Mouse (Mus musculus) kidney, postnatal 4 days (tissue): ENCODE results near the gene Vmo1.
"Not testable (repeated sequence)": the region's sequence is repeated elsewhere in the genome, so short reads cannot be mapped to it uniquely, and the experiment has no call there.

Source experiments
- DNase-seq, 2 experiments: peaks; one replicate each; pipeline ENCODE4 v3.0.0; 2021; ENCODE audit warnings: mixed read lengths in 2 of 2

Vmo1 gene

DNA sequence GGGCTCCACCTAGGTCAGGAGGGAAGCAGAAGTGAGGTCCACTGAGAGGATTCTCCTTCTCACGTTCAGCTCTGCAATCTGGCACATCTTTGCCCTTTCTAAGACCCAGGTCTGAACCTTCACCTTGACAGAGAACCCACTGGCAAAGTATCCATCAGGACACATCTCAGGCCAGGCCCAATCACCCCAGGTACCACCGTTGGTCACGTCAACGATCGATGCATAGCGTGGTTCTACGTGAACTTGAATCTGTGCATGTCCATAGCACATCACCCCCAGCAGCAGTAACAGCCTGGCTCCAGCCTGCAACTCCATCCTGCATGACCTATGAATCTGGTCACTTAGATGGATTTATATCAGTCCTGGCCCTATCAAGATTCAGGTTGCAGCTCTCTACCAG is at the start of gene Vmo1:
TSS of gene Vmo1 (minus strand) at position 329 of the 400 bp plus-strand sequence.
- no peak for DNase-seq

DNA sequence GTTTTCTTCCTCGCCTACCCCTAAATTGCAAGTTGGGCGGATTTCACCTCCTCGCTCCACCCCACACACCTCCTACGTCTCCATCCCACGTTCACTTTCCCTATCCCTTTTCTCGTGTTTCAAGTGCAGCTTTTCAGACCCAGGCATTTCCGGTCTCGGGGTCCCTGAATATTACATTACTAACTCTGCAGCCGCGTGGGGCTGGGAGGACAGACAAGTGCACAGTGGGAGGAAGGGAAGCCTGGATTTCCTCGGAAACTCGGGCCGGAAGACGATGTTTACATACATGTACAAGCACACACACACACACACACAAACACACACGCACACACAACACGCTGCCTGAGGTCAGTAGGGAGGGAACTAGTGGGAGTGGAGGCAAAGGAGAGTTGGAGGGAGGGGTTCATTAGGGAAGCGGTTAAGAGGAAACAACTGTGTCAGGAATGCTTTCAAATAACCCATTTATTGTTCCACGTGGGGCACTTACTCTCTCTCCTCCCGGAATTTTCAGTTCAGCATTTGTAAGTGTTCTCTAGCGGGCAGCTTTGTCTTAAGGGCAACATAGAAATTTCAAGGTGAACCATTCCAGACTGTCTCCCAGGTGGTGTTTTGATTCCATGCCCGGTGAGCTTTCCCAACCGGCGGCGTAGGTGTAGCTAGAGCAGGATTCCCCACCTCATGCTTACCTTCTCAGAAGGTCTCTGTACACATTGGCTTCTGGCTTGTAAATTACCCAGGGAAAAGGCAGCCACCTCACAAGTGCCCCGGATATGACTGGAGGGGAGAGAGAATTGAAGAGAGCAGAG is 49.3 kb upstream of the Vmo1 start:
- peak; percentile 64 to 72 for DNase-seq

DNA sequence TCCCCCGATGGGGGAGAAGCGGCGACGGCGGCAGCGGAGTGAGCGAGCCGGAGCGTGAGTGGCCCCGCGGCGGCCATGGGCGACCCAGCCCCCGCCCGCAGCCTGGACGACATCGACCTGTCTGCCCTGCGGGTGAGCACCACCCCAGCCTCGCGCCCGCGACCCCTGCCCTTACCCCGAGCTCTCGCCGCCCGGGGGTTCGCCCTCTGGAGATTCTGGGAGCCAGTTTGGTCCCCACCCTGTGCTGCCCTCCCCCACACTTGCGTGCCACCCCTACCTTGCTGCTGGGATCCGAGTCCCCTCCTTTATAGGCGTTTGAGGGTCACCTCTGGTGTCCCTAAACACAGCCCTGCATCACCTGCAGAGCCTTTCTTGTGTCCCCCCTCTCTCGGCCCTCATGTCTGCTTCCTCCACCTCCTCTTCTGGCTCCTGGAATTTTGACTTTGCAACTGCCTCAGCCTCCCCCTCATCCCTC is 48.6 kb upstream of the Vmo1 start:
- no peak for DNase-seq

DNA sequence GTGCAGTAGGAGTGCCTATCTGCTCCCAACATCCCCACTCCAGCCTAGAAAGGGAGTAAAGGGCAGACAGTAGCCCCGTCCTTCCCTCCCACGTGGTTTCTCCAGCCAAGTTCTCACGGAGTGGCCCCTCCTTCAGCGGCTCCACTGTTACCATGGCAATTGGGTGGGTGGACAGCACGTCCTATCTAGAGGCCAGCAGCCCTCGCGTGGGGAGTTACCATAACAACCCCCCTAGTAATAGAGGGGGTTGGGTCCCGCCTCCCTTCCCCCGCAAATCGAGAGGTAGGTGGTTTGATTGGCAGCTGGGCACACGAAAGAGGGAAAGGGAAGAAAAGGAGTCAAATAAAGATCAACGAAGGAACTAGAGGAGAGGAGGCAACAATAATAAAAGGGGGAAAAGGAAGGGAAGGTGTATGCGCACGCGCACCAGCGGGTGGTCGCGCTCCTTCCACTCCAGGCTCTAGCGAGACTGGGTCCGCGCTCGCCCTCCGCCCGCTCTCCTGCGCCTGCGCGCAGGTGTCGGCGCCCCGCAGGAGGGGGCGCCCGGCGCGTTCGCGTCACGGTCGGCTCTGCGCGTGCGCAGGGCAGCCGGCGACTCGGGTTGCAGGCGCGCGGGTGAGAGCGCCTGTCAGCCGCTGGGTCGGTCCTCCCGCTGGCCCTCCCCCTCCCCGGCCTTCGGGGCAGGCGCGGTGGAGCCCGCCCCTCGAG is 48.0 kb upstream of the Vmo1 start, which contains the start of gene Mink1:
TSS of gene Mink1 (plus strand) at position 595 of the 708 bp plus-strand sequence.
- DNase-seq = peak; percentile 89 to 94

DNA sequence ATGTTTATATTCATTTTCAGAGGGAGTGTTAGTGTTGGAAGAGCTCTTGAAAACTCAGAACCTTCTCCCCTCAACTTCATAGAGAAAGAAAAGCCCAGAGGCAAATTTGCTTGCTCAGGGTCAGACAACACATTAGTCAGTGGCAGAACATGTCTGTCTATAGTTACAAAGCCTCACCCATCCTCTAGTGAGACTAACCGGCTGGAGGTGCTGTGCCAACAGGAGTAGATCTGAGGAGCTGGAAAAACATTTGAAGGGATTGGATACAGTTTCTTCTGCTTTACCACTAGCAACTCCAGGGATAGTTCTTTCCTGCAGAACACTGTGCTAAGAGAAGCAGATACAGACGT is 47.5 kb upstream of the Vmo1 start:
- no peak for DNase-seq

DNA sequence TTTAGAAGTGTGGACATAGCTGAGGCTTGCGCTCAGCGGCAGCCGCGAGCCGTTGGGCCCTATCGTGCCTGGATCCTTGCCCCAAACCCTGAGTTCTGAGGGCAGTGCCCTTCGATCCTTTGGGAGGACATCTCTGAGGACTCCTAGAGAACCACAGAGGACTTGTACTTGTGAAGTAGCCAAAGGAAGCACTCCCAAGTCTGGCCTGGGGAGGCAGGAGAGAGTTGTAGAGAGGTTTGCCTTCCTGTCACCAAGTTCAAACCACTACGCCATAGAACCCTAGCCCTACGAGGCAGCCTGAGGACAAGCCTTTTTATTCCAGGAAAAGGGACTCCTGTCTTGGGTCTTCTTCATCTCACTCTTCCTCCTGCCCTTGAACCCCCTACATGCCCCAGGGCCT is 43.1 kb upstream of the Vmo1 start:
- DNase-seq = no peak

DNA sequence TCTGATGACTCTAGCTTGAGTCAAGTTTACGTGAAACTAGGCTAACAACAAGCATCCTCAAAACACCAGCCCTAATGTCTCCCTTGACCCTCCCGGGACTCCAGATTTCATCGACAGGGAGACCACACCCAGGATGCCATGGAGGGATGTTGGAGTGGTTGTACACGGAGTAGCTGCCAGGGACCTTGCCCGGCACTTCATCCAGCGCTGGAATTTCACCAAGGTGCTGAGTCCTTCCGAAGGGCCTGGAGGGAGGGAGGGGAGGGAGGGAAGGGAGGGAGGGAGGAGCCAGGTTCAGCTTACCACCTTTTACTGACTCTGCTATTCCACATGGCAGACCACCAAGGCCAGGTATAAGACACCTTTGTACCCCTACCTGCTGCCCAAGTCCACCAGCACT is 39.5 kb upstream of the Vmo1 start:
- DNase-seq = no peak

DNA sequence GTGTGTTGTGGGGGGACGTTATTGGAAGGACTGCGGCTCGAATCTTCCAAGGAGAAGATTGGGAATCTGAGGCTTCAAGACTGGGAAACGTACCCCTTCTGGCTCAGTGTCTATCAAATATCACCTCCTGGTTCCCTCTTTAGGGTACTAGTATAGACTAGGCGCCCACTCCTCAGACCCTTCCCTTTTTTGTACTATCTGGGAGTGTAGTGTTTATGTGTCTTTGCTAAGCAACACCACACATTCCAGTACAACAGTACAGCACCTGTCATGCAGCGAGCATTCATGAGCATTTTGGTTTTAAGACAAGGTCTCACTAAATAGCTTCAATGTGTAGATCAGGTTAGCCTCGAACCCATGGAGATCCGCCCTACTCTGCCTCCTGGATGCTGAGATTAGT is 37.1 kb upstream of the Vmo1 start:
- DNase-seq = no peak

DNA sequence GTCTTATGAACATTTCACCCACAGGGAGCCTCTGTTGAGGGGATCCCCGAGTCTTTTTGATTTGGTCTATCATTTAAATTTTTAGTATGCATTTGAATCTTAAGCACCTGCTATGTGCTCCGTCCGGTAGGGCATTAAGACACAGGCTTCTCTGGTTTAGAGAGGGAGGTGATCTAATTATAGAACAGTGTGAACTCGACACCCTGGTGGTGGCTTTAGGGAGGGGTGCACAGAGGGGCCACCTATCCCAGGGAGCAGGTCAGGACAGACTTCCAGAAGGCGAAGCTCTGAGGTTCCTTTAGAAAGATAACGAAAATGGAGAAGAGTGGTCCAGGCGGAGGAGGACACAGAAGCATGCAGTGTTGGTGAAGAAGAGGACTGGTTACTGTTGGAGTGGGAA is 30.1 kb upstream of the Vmo1 start:
- no peak for DNase-seq

DNA sequence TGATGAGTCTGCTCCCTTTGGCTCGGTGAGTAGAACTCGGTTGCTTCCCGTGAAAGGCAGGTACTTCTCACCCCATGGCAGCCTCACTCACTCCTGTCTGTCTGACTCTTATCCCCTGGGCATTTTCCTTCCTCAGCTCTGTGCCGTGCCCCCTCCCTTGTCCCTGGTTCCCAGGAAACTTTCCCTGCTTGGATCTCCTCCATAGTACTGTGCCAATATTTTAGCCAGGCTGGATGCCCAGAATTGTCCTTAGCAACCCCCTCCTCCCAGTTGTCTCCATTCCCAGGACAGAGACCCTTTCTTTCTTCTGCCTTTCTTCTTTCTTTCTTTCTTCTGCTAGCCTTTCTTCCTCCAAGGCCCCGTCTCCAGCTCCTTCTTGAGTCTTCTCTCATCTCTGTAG is 27.0 kb upstream of the Vmo1 start:
- DNase-seq = no peak

DNA sequence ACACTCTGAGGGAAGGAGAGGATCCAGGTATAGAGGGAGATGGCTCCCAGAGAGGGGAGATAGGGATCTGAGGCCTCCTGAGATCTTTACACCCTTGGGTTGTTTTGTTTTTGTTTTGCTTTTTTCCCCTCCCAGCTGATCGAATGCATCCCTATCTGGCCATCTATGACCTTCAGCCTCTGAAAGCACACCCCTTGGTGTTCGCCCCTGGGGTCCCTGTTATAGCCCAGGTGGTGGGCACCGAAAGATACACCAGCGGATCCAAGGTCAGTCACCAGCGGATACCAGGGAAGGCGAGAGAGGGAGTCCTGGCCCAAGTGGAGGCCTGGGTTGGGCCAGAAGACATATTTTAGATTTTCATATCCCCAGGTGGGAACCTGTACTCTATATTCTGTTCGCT is 26.5 kb upstream of the Vmo1 start:
- DNase-seq = no peak

DNA sequence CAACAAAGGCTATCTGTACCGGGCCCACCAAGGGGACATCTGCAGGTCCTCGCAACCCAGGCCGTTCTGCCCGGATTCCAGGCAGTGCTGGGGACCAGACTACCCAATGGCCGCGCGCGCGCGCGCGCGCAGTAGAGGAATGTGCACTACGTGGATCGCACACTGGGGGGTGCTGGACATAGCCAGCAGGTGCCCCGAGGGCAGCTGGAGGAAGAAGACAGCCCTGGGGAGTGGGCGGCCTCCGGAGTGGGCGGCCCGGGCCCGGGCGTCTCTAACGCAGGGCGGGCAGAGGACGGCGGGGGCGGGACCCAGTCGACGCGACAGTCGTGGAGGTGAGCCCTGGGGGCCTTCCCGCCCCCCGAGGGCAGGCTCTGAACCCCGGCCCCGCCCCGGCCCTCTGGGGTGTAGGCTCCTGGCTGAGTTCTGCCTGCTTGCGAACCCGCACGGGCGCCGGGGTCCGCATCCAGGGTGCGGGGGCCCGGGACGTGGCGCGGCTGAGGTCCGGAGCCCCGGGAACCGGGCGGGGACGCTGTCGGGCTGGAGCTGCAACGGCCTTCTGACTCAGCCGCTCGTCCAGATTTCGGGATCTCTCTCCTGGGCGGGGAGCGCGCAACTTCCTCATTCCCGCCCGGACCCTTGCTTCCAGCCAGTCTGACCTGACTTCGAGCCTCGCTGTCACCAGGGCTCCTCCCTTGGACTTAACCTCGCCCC is 25.6 kb upstream of the Vmo1 start, which contains the start of gene Pld2:
TSS of gene Pld2 (plus strand) at position 188 of the 711 bp plus-strand sequence.
- peak; percentile 93 to 95 for DNase-seq

DNA sequence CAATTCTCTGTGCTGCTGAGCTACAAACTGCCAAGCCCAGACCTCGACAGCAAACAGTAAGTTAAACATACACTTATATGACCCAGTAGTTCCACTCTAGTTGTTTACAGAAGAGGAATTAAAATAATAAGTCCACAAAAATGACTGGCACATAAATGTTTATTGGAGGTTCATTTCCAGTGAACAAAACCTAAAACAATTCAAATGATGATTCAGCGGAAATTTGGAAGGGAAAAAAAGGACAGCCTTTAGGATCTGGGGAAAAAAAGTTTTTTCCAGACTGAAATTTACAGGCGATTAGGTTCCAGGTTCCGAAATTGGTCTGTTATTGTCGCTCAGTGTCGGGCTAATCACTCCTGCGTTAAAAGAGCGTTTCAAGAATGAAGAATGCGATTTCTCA is 25.0 kb upstream of the Vmo1 start:
- no peak for DNase-seq

DNA sequence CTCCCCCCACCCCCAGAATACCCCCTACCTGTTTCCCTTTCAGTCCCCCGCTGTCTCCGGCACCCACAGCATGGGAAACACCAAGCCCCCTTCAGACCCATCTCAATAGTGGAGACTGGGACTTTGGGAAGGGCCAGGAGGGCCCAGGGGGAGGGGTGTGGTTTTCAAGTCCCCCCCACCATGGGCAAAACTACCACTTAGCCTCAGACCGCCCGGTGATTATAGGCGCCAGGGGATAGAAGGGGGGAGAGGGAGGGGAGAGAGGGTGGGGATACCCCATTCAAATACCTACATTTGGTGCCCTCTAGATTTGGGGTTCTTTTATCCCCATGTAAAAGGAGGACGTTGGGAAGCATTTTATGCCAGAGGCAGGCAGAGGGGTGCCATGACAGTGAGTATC is 18.4 kb upstream of the Vmo1 start, which contains the start of gene Gm40193:
TSS of gene Gm40193 (minus strand) at position 101 of the 400 bp plus-strand sequence.
- DNase-seq = no peak

DNA sequence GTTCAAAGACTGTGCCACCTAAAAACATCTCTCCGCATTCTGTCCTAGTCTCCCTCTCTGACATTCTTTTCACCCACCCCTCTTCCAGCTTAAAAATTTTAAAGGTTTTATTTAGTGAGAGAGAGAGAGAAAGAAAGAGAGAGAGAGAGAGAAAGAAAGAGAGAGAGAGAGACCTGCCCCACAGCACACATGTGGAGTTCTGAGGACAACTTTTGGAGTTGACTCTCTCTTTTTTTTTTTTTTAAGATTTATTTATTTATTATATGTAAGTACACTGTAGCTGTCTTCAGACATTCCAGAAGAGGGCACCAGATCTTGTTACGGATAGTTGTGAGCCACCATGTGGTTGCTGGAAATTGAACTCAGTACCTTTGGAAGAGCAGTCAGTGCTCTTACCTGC is 16.6 kb upstream of the Vmo1 start:
- DNase-seq = not testable (repeated sequence)

DNA sequence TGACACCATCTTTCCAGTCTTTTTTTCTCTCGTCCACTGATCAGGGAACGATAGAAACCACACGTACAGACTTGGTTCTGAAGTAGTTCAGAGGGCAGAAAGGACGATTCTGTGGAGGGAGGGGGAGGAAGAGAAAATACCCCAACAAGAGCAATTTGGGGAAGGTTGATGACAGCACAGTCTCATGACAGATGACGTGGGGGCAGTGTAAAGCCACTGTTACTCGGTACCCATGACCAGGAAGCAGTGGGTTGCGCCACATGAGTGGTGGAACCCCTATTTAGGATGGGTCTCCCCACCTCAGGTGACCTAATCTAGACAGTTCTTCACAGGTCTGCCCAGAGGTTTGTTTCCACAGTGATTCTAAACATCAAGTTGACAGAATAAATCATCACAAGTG is 14.2 kb upstream of the Vmo1 start:
- no peak for DNase-seq

DNA sequence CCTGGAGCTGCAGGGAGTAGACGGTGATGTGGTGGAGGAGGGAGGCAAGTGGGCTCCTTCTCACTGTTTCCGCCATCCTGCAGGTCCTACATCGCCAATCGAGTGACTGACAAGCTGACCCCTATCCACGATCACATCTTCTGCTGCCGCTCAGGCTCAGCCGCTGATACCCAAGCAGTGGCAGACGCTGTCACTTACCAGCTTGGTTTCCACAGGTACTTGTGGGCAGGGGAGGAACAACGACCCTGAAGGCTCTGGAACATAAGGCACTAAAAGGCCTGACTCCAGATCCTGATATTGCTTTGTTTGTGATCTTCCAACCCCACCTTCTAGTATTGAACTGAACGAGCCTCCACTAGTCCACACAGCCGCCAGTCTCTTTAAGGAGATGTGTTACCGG is 11.8 kb upstream of the Vmo1 start:
- DNase-seq = no peak

DNA sequence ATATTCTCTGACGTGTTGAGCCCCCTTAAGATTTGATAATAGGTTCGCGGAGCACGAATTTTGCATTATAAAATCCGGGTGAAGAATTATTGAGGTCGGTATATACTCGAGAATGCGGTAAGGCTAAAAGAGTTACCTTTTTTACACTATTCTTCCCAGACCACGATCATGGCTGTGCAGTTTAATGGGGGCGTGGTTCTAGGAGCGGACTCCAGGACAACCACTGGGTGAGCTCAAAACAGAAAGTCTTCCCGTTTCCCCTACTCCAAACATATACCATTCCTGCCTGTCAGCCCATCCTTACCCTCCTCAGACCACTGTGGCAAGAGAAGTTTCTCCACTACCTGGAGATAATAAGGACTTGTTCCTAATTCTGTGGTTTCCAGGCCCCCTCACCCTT is 11.3 kb upstream of the Vmo1 start:
- DNase-seq = peak in 1 of 2 experiments; percentile 27

DNA sequence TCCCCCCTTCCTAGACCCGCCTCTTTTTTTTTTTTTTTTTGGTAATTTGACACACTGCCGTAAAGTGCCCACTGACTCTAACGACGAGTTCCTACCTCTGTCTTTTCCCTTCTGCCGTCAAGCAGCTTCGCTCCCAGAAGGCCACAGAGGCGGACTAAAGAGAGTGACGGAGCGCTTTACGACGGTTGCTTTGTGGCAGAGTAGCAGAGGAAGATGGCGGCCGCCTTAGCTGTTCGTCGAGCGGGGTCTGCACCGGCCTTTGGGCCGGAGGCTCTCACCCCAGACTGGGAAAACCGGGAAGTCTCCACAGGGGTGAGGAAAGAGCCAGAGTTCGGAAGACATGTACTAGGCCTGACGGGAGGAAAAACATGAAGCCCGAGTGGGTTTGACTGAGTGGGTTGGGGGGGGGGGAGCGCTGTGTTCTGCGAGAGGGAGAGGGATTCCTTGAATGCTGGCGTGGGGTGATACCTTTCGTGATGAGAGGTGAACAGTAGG is 10.8 kb upstream of the Vmo1 start, which contains the start of gene Psmb6:
TSS of gene Psmb6 (plus strand) at position 184 of the 495 bp plus-strand sequence.
- DNase-seq = peak; percentile 89 to 94

DNA sequence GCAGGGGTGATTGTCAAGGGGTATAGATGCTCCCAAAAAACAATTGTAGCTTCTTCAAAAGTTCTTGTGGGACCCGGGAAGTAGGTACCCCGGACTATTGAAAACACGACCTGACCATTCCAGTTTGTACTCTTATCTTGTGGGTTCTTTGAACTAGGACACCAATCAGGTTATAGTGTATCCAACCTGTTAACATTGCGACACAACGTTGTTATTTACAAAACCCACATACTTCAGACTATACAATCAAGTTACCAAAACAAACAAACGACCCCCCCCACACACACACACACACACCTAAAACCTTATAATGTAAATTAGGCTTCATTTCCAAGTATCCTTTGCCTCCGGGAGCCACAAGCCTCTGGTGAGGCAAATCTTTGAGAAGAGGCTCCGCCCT is 10.4 kb upstream of the Vmo1 start:
- no peak for DNase-seq

DNA sequence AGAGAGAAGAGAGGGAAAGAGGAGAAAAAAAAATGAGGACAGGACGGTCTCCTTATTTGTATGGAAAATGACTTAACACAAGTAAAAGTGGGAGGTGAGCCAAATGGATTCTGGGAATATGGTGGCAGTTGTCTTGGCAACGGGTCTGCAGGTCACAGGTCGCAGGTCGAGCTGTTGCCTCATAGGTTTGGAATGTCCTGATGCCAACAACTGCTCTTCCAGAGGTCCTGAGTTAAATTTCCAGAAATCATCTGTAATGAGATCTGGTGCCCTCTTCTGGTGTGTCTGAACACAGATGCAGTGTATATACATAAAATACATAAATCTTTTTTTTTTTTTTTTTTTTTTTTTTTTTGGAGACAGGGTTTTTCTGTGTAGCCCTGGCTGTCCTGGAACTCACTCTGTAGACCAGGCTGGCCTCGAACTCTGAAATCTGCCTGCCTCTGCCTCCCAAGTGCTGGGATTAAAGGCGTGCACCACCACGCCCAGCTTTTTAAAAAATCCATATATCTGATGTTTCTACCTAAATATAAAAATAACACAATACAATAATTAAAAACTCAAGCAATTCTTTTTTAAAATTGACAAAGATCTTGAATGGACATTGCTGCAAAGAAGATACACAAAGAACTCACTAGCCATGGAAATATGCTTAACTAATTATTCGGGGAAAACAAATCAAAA is 9.0 kb upstream of the Vmo1 start:
- peak in 1 of 2 experiments; percentile 19 for DNase-seq

DNA sequence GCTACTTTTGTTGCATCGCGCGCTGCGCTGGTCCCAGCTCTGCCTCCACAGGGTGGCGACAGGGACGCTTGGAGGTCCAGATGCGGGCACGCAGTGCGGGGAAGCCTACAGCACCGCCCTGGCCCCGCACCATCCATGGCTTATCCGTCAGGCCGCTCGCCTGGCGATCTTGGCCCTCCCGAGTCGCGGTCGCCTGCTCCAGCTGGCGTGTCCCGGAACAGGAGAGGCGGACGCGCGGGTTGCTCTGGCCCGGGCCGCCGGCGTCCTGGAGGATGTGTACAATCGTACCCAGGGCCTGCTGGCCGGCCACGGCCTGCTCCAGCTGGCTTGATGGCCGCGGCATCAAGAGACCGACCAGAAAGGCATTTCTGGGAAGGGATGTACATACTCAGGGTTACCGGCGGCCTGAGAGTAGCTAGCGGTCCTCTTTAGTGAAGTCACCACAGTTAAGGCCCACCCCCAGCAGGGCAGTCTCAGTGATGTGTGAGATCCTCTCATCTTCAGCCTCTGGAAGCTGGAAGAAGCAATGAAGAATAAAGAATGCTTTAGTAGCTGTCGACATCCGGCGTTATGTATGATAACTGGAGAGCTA is 5.9 kb upstream of the Vmo1 start:
- peak; percentile 60 to 79 for DNase-seq
